Mouse (Mus musculus): ENCODE results near the gene E2f1.

- TF ChIP-seq EP300 (IDR thresholded peaks at IDR 0.05; ENCODE audit: low read depth), result no peak
- no peak for TF ChIP-seq CTCF (IDR thresholded peaks at IDR 0.05; ENCODE audit: low read depth)
Measured at GRCm38 (mm10) chr2:154597399-154597798, 27.7 kb upstream of the E2f1 start.

Data from heart, postnatal 0 days (tissue).